Mouse (Mus musculus): ENCODE data around the gene Tubg1. TPM values are rescaled to one million over a fixed set of nuclear protein-coding genes. Genes with fewer than 3 reads are reported as not detected.
A peak's percentile ranks its signal among the peaks of the same experiment; 100 is the strongest.
"Not testable (repeated sequence)": the region's sequence is repeated elsewhere in the genome, so short reads cannot be mapped to it uniquely, and the experiment has no call there.

Tubg1 gene
- total RNA-seq, 2 experiments from 2014 or later = 41.7 to 42.6 TPM

GRCm38 (mm10) chr11:101115564-101115963 lies 4.2 kb upstream of the Tubg1 start:
- no peak for TF ChIP-seq CTCF (conservative IDR thresholded peaks at IDR 0.05)
- DNase-seq (ENCODE audit: low spot score in 2 of 2) = no peak
- Histone ChIP-seq H3K27ac (peak overlapping the region; percentile 75), H3K4me3 (no peak overlapping the region)

- peak overlapping the region; percentile 84 for H3K4me3 ChIP-seq
- no peak for DNase-seq (ENCODE audit: low spot score in 2 of 2)
- no peak for TF ChIP-seq CTCF (conservative IDR thresholded peaks at IDR 0.05)
Observed at GRCm38 (mm10) chr11:101118105-101118504, 1.6 kb upstream of the Tubg1 start.

GRCm38 (mm10) chr11:101119131-101119760 lies 492 bp upstream of the Tubg1 start:
- DNase-seq (ENCODE audit: low spot score in 2 of 2) = no peak
- Histone ChIP-seq H3K4me3 (peak overlapping the region; percentile 84), H3K27ac (peak overlapping the region; percentile 98)
- TF ChIP-seq CTCF (conservative IDR thresholded peaks at IDR 0.05) = peak; percentile 52

More at GRCm38 (mm10) chr11:101118105-101118504, 1.6 kb upstream of the Tubg1 start:
- peak overlapping the region; percentile 98; the same call in 1 of the 2 replicates for H3K27ac ChIP-seq

GRCm38 (mm10) chr11:101120545-101121188 lies 929 bp downstream of the Tubg1 start:
- no peak for TF ChIP-seq CTCF (conservative IDR thresholded peaks at IDR 0.05)
- peak overlapping the region; percentile 94 for H3K27ac ChIP-seq
- H3K4me3 ChIP-seq = peak overlapping the region; percentile 77
- DNase-seq (ENCODE audit: low spot score in 2 of 2) = no peak

GRCm38 (mm10) chr11:101124494-101124893 lies 4.8 kb downstream of the Tubg1 start:
- H3K4me3 ChIP-seq; DNase-seq (ENCODE audit: low spot score in 2 of 2); H3K27ac ChIP-seq: not testable (repeated sequence)

- not testable (repeated sequence) for H3K4me3 ChIP-seq; H3K27ac ChIP-seq; DNase-seq (ENCODE audit: low spot score in 2 of 2)
Observed at GRCm38 (mm10) chr11:101125008-101125407, 5.3 kb downstream of the Tubg1 start.

GRCm38 (mm10) chr11:101127075-101127474 lies 7.3 kb downstream of the Tubg1 start:
- H3K4me3 ChIP-seq = no peak overlapping the region
- peak; percentile 47 for TF ChIP-seq CTCF (conservative IDR thresholded peaks at IDR 0.05)
- no peak for DNase-seq (ENCODE audit: low spot score in 2 of 2)
- H3K27ac ChIP-seq = no peak overlapping the region

- no peak for TF ChIP-seq CTCF (conservative IDR thresholded peaks at IDR 0.05)
Observed at GRCm38 (mm10) chr11:101128996-101129577, 9.3 kb downstream of the Tubg1 start.

GRCm38 (mm10) chr11:101130056-101130756 lies 10.5 kb downstream of the Tubg1 start:
- Histone ChIP-seq H3K4me3 (no peak overlapping the region), H3K27ac (peak overlapping the region; percentile 65; the same call in 1 of the 2 replicates)
- no peak for DNase-seq (ENCODE audit: low spot score in 2 of 2)
- TF ChIP-seq CTCF (conservative IDR thresholded peaks at IDR 0.05) = no peak

More at GRCm38 (mm10) chr11:101128996-101129577, 9.3 kb downstream of the Tubg1 start:
- H3K4me3 ChIP-seq = no peak overlapping the region
- no peak overlapping the region for H3K27ac ChIP-seq
- no peak for DNase-seq (ENCODE audit: low spot score in 2 of 2)

- Histone ChIP-seq H3K27ac (peak overlapping the region; percentile 65; the same call in 1 of the 2 replicates), H3K4me3 (no peak overlapping the region)
- TF ChIP-seq CTCF (conservative IDR thresholded peaks at IDR 0.05) = no peak
- DNase-seq (ENCODE audit: low spot score in 2 of 2) = no peak
Observed at GRCm38 (mm10) chr11:101131187-101131586, 11.4 kb downstream of the Tubg1 start.

- H3K27ac ChIP-seq = peak overlapping the region; percentile 65; the same call in 1 of the 2 replicates
- no peak for DNase-seq (ENCODE audit: low spot score in 2 of 2)
- H3K4me3 ChIP-seq = no peak overlapping the region
- TF ChIP-seq CTCF (conservative IDR thresholded peaks at IDR 0.05) = peak; percentile 68
Observed at GRCm38 (mm10) chr11:101131701-101132100, 12.0 kb downstream of the Tubg1 start.

- no peak for DNase-seq (ENCODE audit: low spot score in 2 of 2)
- TF ChIP-seq CTCF (conservative IDR thresholded peaks at IDR 0.05) = no peak
- Histone ChIP-seq H3K4me3 (no peak overlapping the region), H3K27ac (no peak overlapping the region)
Observed at GRCm38 (mm10) chr11:101133037-101133436, 13.3 kb downstream of the Tubg1 start.

All from layer of hippocampus, adult 2 months (tissue).